Mouse (Mus musculus) liver, adult 2 months (tissue): Measurements from ENCODE around the gene Anapc2. TPM values are rescaled to one million over a fixed set of nuclear protein-coding genes. Genes with fewer than 3 reads are reported as not detected.

Experiments used
- DNase-seq: peaks from one replicate; pipeline ENCODE4 v3.0.0-alpha.2; 2011; ENCODE audit warnings: low read depth, low spot score; ENCODE audit errors: extremely low read depth
- H3K27ac ChIP-seq: fragments of 200-500 bp; replicated peaks from 2 replicates; pipeline ENCODE4 v1.5.1; 2012; ENCODE audit warnings: low read depth, mild to moderate bottlenecking, control low read depth, inconsistent platforms, low read length; ENCODE audit not compliant: insufficient read depth
- H3K27me3 ChIP-seq: fragments of 200-500 bp; 2 replicates; pipeline ENCODE4 v1.6.1; 2012; ENCODE audit warnings: mild to moderate bottlenecking, moderate library complexity, low read length, inconsistent platforms; ENCODE audit not compliant: control insufficient read depth, insufficient read depth
- H3K36me3 ChIP-seq: fragments of 200-500 bp; 2 replicates; pipeline ENCODE4 v1.6.1; 2012; ENCODE audit warnings: low read length, inconsistent platforms; ENCODE audit not compliant: control insufficient read depth, insufficient read depth
- H3K4me1 ChIP-seq: fragments of 200-500 bp; 2 replicates; pipeline ENCODE4 v1.6.1; 2011; ENCODE audit warnings: low read length; ENCODE audit not compliant: control insufficient read depth, insufficient read depth
- H3K4me3 ChIP-seq: fragments of 200-500 bp; 2 replicates; pipeline ENCODE4 v1.5.1; 2011; ENCODE audit warnings: low read depth, mild to moderate bottlenecking, control low read depth, low read length, moderate library complexity; ENCODE audit not compliant: insufficient read depth
- H3K79me2 ChIP-seq: fragments of 200-500 bp; 2 replicates; pipeline ENCODE4 v1.6.1; 2012; ENCODE audit warnings: inconsistent platforms, mild to moderate bottlenecking, low read length, moderate library complexity; ENCODE audit not compliant: control insufficient read depth, insufficient read depth
- H3K9ac ChIP-seq: fragments of 200-500 bp; 2 replicates; pipeline ENCODE4 v1.6.1; 2012; ENCODE audit warnings: low read depth, mild to moderate bottlenecking, control low read depth, inconsistent platforms, low read length
- CTCF ChIP-seq: fragments of 200-500 bp; IDR thresholded peaks from 2 replicates; pipeline ENCODE4 v1.5.1; 2011; ENCODE audit warnings: low read depth, low read length, control low read depth
- POLR2A ChIP-seq: fragments of 200-500 bp; IDR thresholded peaks from 2 replicates; pipeline ENCODE4 v1.6.1; 2011; ENCODE audit warnings: low read length, control low read depth; ENCODE audit not compliant: insufficient read depth; ENCODE audit errors: extremely low read depth
- WGBS: fragments of 180-500 bp; shearing (Covaris S2); methylation state at CpG from one replicate; pipeline ENCODE4 v1.1.7; 2018; 5-methylcytosine and 5-hydroxymethylcytosine counted together
- polyA plus RNA-seq: library from polyadenylated mRNA; depleted of rRNA; stranded (reverse); fragments of >200 nt; gene quantifications from 2 replicates; pipeline ENCODE4 v1.2.3, GENCODE M21; 2012
- total RNA-seq: library from RNA; depleted of rRNA; stranded (reverse); fragments of >200 nt; gene quantifications from 2 replicates; pipeline ENCODE4 v1.2.3, GENCODE M21; 2014

The Anapc2 gene
- total and polyA plus RNA-seq, 2 experiments, result 24.0 to 52.1 TPM

- H3K4me3 ChIP-seq, result no peak overlapping the region
- H3K27ac ChIP-seq, result no peak overlapping the region
- H3K9ac ChIP-seq, result no peak overlapping the region
- H3K4me1 ChIP-seq, result peaks cover 17% of the 10 kb centered on the region
- no peaks in the 10 kb centered on the region for H3K27me3 ChIP-seq
- TF ChIP-seq CTCF (no peak), POLR2A (no peak)
- peaks cover 9% of the 10 kb centered on the region; the same call in 1 of the 2 replicates for H3K79me2 ChIP-seq
- no peak for DNase-seq
- no peaks in the 10 kb centered on the region for H3K36me3 ChIP-seq
- WGBS, result 85% methylated on average over 5 of the region's 5 CpGs
These were observed 8.0 kb upstream of the Anapc2 start for GRCm38 (mm10) chr2:25264286-25264660.

DNA sequence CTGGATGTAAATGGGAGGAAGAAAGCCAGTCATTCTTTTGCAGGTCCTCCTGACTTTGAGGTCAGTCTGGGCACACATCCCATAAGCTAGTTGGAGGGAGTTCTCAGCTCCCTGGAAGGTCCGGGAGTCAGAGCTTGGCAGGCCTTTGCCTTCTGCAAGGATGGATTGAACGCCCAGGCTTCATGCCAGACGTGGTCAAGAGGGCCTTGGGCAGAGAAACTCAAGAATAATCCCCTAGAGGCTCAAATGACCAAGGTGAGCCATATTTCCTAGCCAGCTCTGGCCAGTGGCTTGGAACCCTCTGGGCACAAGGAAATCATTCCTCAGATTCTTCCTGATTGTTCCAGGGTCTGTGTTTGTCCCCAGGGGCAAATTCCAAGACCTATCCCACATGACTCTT, 7.4 kb upstream of the Anapc2 start:
- Histone ChIP-seq H3K27ac (no peak overlapping the region), H3K9ac (no peak overlapping the region)
- TF ChIP-seq POLR2A (no peak), CTCF (no peak)

GRCm38 (mm10) chr2:25265897-25266656, 6.2 kb upstream of the Anapc2 start:
- no peak for TF ChIP-seq CTCF
- TF ChIP-seq POLR2A, result no peak
- no peaks in the 10 kb centered on the region for H3K27me3 ChIP-seq
- no peaks in the 10 kb centered on the region for H3K36me3 ChIP-seq
- H3K79me2 ChIP-seq, result peaks cover 9% of the 10 kb centered on the region; the same call in 1 of the 2 replicates
- DNase-seq, result peak; percentile 34
- no peak overlapping the region for H3K4me3 ChIP-seq
- H3K9ac ChIP-seq, result no peak overlapping the region
- H3K27ac ChIP-seq, result no peak overlapping the region
- peaks cover 18% of the 10 kb centered on the region for H3K4me1 ChIP-seq
- 39% methylated on average over 6 of the region's 6 CpGs for WGBS

More for the DNA sequence above, 7.4 kb upstream of the Anapc2 start:
- WGBS, result 66% methylated on average over 3 of the region's 3 CpGs
- Histone ChIP-seq H3K27me3 (no peaks in the 10 kb centered on the region), H3K4me1 (peaks cover 17% of the 10 kb centered on the region), H3K79me2 (peaks cover 9% of the 10 kb centered on the region; the same call in 1 of the 2 replicates), H3K4me3 (no peak overlapping the region), H3K36me3 (no peaks in the 10 kb centered on the region)
- peak; percentile 18 for DNase-seq

DNA sequence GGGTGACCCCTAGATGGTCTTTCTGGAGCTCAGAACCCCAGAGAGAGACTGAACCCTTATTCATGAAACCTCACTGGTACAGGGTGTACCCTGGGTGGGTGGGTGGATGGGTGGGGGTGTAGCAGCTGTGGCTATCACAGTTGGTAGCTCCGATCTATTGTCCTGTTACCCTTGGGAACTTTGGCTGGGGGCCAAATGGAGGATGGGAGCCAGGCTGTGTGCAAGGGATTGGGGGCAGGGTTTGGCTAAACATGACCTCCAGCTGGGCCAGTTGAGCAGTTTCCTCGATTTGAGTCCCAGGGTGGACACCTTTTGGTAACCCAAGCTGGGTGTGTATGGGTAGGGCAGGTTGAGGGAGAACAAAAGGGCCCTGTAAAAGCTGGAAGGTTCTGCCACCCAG, 5.6 kb upstream of the Anapc2 start:
- Histone ChIP-seq H3K27me3 (no peaks in the 10 kb centered on the region), H3K9ac (no peak overlapping the region), H3K4me1 (peaks cover 23% of the 10 kb centered on the region), H3K27ac (no peak overlapping the region), H3K79me2 (peaks cover 9% of the 10 kb centered on the region; the same call in 1 of the 2 replicates), H3K4me3 (no peak overlapping the region), H3K36me3 (no peaks in the 10 kb centered on the region)
- WGBS, result 5% methylated on average over 2 of the region's 2 CpGs
- TF ChIP-seq POLR2A, result no peak
- TF ChIP-seq CTCF, result no peak
- DNase-seq, result peak; percentile 36

DNA sequence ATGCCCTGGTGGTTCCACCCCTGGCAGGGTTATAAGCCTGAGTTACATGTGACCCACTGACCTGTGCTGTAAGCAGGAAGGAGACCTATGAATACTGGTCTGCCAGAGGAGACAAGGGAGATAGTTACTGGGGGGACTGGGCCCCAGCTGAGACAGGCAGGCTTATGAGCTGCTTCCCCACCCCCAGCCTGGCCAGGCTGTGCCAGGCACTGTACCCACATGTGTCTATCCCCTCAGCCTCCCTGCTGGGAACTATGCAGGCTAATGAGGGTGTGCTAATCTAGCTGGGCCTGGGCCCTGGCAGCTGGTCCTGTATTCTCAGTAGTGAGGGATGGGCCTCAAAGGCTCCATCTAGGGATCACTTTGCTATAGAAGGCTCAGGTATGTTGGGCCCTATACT, 5.0 kb upstream of the Anapc2 start:
- Histone ChIP-seq H3K36me3 (no peaks in the 10 kb centered on the region), H3K27ac (no peak overlapping the region), H3K4me1 (peaks cover 23% of the 10 kb centered on the region), H3K9ac (no peak overlapping the region), H3K79me2 (peaks cover 9% of the 10 kb centered on the region; the same call in 1 of the 2 replicates), H3K27me3 (no peaks in the 10 kb centered on the region), H3K4me3 (no peak overlapping the region)
- no peak for DNase-seq
- TF ChIP-seq POLR2A, result no peak
- no peak for TF ChIP-seq CTCF

DNA sequence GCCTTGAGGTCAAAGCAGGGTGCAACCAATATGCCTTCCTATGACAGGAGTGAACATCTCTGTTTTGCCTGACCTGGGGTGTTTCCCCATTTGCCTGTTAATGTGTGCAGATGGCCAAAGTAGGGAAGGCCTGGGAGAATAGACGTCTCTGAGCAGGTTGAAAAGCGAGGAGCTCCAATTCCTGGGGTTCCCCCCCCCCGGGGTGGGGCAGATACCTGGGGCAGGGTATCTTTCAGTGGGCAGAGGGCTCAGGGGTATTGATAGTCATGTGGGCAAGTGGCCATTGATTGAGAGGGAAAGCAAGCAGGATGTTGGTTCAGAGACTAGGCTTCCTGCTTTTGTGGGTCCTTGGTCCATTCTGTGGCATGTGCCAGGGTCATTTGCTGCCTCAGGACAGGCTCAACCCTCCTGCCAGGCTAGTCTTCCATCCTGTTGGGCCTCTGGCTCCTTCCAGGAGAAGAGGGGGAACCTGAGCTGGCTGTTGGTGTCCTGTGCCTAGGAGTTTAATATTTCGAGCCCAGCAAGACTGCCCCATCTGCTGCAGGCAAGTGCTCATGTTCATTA, 4.5 kb upstream of the Anapc2 start:
- no peaks in the 10 kb centered on the region for H3K36me3 ChIP-seq
- no peak overlapping the region for H3K27ac ChIP-seq
- H3K9ac ChIP-seq, result no peak overlapping the region
- no peak overlapping the region for H3K4me3 ChIP-seq
- no peaks in the 10 kb centered on the region for H3K27me3 ChIP-seq
- 83% methylated on average over 4 of the region's 4 CpGs for WGBS
- TF ChIP-seq POLR2A (no peak), CTCF (no peak)
- peaks cover 14% of the 10 kb centered on the region; the same call in 1 of the 2 replicates for H3K79me2 ChIP-seq
- peaks cover 25% of the 10 kb centered on the region for H3K4me1 ChIP-seq
- no peak for DNase-seq
